Mouse (Mus musculus) neural tube, embryonic 10.5 days (tissue): ENCODE results near the gene Obscn.
"Not testable (repeated sequence)": the region's sequence is repeated elsewhere in the genome, so short reads cannot be mapped to it uniquely, and the experiment has no call there.

Experiments
- DNase-seq: peaks from one replicate; pipeline ENCODE4 v3.0.0-alpha.2; 2017; ENCODE audit warnings: low spot score; ENCODE audit errors: extremely low spot score

Obscn gene

DNA sequence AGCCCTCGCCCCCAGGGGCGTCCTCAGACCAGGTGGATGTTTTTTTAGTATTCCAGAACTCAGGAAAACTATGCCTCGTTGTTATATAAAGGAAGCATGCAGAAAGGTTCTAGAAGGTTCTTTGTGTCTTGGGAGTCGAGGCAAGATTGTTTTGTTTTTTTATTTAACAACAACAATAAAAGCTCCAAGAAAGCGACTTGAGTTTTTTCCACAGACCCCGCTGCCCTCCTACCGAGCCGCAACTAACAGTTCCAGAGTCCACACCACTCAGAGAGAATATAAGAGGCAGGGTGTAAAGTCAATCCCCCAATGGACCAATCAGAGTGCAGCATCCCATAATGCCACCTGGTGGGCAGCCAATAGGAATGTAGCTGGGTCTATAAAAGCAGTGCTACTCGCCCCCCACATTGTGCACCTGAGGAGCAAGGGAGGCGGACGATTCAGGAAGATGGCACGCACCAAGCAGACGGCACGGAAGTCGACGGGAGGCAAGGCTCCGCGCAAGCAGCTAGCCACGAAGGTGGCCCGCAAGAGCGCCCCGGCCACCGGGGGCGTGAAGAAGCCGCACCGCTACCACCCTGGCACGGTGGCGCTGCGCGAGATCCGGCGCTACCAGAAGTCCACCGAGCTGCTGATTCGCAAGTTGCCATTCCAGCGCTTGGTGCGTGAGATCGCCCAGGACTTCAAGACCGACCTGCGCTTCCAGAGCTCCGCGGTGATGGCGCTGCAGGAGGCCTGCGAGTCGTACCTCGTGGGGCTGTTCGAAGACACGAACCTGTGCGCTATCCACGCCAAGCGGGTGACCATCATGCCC lies 174.6 kb downstream of the Obscn start:
- DNase-seq, result no peak

DNA sequence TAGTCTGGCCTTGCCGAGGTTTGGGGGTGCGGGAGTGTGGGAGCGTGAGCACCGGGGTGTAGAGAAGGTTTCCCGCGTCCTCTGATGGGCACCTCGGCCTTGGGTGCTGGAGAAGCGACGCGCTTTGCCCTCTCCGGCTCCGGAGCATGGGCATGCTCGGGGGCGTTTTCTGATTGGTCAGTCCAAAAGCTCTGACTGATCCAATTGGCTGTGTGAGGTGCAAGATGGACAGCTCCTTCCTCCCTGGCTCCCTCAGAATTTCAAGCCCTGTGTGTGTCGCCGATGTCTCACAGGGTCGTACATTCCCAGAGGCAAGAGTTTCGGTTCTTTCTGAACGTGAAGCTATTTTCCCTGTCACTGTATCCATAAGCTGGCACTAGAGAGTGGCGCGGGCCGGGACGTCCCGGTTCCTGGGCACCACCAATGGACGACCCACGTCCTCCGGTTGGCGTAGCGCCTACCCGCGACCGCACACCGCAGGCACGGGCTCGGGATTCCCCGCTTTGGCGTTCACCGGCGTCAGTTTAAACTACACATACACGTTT lies 176.2 kb downstream of the Obscn start:
- peak; percentile 81 for DNase-seq

DNA sequence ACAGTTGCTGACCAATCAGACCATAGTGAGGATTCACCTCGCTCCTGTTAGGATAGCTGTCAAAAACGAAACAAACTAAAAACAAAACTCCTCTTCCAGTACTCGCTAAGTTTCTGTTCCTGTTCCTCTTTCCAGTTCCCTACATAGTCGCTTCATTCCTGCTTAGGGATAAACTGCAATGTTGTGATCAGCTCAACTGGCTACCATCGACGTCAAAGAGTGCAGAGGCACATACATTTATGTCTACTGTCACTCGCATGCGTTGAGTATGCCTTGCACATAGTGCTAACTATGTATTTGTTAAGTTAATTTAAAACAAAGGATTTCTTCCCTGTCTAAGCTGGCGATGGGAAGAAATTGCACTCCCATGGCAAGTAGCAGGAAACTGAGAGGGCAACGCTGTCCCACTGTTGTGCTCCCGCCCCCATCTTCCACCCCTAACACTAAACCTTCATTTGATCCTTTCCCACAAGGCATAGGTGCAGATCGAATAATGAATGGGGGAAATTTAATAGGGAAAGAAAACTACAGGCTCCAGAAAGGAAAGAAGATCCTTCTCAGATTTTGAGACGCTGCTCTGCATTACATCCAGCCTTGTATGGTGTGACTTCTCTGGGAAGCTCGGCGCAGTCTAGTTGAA lies 176.9 kb downstream of the Obscn start:
- DNase-seq, result no peak

DNA sequence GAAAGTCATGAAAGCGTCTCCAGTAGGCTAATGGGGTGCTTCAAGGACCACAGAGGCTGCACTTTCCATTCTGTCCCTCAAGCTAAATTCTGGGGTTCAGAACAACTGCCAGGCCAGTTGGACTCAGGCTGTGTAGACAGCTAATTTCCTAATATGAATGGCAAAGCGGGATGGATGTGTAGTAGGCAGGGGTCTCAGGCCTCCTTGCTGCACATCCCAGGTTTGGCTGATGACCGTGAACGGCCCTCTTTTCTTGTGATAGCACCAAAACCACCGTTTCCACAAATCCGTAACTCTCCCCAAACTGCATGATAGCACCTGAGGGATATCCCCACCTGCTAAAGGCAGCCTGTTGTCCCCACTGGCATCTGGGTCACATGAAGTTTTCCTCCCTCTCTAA lies 177.7 kb downstream of the Obscn start:
- no peak for DNase-seq

DNA sequence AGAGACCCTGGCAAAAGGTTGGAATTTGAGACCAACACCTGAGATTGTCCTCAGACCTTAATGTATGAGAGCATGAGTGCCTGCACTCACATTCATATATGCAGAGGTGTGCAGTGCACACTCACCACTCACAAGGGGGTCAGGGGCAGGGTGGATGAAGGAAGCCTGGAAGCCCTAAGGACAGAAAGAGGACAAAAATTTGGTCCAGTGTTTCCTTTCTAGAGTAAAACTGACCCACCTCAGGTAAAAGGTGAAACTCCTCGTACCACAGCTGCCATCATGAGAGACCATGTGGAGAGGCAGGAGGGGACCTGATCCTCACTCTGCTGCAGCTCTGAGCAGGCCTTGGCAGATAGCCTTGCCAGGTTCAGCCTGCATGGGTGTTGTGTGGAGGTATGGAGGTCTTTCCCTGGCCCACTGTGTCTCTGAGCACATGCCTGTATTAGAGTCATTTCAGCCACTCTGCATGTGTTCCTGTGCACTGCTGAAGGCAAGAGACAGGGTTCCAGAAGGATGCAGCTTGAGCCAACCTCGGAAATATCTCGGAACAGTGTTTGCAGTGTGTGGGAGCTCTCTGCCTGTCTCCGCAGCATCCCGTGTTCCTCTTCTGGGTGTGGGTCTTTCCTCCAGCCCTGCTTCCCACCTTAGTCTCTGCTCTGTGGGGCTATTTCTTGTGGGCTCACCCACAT lies 178.8 kb downstream of the Obscn start:
- no peak for DNase-seq

DNA sequence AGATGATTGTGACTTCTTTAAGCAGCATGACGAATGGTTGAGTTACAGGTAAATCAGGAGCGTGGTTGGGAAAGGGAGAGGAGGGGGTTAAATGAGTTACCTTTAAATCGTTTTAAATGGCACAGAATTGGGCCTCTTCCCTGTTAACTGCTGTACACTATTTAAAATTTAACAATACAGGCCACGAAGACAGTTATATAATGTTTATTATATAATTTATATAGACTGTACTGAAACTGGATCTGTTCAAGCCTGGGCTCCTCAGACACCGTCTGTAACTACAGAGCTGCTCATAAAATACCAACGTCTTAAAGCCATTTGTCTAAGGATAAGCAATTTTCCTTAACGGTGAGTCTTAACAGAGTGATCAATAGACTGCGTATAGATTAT lies 180.3 kb downstream of the Obscn start:
- DNase-seq, result no peak

DNA sequence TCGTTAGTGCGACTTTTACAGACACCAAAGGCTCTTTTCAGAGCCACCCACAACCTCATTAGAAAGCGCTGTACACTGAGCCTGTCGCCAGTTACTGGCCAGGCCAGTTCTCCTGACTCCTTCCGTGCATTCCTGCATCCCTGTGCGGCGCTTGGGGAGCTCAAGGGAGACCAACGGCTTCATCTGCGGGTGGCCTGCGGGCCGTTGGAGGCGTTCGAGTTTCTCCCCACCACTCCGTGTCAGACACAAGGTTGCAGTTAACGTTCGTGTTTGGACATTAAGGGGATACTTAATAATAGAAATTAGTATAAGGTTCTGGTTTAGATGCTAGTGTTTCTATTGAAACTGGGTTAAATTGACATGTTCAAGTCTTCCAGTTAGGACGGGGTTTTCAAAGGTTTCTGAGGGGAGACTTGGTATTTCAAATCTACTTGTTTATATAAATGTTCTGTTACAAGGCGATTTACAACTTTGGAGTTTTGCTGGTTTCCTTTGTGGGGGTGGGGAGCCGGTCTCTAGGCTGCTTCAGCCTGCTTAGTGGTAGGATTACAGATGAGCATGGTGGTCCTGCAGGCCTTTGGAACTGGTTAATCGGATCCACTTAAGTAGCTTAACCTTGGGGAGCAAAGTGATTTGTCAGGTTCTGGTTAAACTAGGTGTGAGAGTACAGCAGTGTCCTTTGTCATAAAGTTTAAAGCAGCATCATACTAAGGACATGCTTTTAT lies 180.9 kb downstream of the Obscn start:
- no peak for DNase-seq

DNA sequence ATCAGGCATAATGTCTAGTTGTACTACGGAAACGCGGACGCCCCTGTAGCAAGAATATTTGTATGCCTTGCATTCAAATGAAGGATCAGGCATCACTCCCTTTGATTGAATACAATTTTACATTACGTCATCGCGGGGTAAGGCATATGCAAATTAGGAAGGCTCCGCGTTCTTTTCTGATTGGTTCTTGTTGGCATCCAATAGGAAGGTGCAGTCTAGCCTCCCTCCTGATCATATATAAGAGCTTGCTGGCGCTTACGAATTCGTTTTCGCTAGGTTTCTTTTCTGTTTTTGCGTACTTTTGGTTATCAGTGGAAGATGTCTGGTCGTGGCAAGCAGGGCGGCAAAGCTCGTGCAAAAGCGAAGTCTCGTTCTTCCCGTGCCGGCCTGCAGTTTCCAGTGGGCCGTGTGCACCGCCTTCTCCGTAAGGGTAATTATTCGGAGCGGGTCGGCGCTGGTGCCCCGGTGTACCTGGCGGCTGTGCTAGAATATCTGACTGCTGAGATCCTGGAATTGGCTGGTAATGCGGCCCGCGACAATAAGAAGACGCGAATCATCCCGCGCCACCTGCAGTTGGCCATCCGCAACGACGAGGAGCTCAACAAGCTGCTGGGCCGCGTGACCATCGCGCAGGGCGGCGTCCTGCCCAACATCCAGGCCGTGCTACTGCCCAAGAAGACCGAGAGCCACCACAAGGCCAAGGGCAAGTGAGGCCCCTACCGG lies 181.6 kb downstream of the Obscn start, which contains the start of the genes Hist3h2a and Trim17:
Gene Hist3h2a (plus strand): TSS at position 266 of the 723 bp plus-strand sequence.
Gene Trim17 (plus strand): TSS at position 266 of the 723 bp plus-strand sequence.
- DNase-seq, result peak; percentile 84

DNA sequence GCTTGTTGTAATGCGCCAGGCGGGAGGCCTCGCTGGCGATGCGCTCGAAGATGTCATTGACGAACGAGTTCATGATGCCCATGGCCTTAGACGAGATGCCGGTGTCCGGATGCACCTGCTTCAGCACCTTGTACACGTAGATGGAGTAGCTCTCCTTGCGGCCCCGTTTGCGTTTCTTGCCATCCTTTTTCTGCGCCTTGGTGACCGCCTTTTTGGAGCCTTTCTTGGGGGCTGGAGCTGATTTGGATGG lies 182.1 kb downstream of the Obscn start:
- not testable (repeated sequence) for DNase-seq

DNA sequence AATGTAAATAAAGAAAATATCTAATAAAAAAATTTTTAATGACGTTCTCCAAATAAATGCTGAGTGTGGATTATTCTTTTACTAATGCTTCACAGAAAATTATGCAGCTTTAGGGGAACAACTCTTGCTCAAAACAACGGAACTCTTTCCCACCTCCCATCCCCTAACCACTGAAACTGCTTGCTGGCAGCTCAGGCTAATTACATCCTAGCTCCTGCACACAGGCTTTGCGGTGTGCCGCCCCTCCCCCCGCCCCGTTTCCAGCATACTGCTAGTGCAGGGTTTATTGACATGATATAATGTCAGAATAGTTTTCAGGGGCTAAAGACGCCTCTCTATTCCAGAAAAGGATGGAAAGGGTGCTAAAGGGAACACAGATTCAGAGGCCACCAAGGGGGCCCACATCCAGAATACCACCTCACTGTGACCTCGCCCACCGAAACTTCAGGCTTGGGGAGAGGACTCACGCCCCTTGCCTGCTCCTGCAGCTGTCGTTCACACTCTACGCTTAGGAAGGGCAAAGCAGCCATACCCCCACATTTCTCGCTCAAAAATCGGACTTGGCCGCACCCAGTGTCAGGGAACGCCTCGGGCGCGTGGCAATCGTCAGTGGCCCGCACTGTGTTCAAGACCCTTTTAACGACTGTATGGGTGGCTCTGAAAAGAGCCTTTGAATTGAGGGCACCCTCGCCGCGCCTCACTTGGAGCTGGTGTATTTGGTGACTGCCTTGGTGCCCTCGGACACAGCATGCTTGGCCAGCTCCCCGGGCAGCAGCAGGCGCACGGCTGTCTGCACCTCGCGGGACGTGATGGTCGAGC lies 182.6 kb downstream of the Obscn start:
- DNase-seq, result peak; percentile 74

DNA sequence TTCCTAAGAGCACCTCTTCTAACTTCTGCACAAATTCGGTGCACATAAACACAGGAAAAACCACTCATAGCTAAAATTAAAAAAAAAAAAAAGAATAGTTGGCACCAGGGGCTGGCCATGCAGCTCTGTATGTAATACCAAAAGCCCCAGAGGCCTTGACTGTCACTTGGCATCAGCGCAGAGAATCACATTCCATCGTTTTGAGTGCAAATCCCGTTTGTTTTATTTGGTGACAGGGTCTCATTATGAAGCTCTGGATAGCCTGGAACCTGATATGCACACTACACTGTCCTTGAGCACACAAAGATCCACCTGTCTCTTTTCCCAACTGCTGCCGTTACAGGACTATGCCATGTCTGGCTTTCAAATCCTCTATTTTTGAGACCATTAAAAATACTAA lies 185.0 kb downstream of the Obscn start:
- DNase-seq, result no peak

DNA sequence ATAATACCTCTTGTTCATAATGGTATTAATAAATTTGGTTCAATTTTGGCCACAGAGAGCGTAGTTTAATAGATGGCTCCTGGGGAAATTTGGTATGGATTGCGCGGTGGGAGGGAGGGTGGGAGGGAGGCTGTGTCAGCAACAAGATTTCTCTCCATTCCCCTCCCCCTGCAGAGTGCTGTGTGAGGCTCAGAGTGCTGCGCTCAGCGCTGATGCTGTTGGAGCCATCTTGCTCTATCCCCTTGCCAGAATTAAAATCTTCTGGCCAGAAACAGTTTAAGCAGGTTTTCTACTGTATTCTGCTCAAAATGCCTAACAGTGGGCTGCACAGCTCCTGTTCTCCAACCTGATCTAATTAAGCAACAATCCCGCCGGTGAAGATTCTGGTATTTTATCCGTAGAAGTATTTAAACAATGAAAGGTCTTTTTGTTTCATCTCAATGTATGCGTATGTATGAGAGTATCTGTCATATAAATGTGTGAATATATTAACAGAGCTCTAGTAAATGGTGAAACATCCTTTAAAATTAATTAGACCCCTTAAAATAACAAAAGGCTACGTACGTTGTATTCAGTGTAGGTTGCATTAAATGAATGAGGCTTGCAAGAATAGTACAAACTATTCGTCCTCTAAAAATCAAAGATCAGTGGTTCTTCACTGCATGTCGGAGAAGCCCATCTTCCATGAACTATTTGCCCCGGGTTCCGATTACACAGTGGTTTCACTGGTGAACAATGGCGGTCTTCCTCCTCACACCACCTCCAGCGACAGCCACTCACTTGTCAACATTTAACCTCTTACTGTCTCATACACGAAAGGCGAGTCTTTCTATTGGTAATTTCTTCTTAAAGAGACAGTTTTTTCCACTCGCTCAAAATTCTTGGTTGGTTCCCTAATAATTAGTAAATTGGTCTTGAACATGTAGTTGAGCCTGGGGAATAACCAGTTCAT lies 186.4 kb downstream of the Obscn start:
- DNase-seq, result no peak

DNA sequence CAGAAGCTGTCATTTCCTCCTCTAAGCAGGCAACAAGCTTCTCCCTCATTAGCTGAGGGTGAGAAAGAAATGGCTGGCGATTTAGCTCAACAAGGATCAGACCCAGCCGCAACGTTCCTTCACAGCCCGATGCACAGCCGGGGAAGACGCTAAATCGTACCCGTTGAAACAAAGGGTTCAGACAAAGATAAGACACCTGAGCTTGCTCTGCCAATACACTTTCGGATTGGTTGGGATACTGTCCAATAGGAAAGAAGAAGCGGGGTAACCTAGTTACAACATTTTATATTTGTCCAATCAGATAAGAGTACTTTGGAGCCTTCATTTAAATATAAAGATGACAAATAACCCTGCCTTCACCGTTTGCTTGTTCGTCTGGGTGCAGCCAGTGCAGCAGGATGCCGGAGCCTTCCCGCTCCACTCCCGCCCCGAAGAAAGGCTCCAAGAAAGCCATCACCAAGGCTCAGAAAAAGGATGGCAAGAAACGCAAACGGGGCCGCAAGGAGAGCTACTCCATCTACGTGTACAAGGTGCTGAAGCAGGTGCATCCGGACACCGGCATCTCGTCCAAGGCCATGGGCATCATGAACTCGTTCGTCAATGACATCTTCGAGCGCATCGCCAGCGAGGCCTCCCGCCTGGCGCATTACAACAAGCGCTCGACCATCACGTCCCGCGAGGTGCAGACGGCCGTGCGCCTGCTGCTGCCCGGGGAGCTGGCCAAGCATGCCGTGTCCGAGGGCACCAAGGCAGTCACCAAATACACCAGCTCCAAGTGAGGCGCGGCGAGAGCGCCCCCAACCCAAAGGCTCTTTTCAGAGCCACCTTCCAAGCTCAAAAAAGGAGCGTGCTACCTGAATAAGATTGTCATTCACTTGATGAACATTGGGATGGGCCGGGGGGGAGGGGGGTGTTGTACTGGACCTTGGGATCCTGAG lies 187.4 kb downstream of the Obscn start, which contains the start of gene Hist3h2ba:
Gene Hist3h2ba (plus strand): TSS at position 379 of the 938 bp plus-strand sequence.
- DNase-seq, result peak; percentile 73

DNA sequence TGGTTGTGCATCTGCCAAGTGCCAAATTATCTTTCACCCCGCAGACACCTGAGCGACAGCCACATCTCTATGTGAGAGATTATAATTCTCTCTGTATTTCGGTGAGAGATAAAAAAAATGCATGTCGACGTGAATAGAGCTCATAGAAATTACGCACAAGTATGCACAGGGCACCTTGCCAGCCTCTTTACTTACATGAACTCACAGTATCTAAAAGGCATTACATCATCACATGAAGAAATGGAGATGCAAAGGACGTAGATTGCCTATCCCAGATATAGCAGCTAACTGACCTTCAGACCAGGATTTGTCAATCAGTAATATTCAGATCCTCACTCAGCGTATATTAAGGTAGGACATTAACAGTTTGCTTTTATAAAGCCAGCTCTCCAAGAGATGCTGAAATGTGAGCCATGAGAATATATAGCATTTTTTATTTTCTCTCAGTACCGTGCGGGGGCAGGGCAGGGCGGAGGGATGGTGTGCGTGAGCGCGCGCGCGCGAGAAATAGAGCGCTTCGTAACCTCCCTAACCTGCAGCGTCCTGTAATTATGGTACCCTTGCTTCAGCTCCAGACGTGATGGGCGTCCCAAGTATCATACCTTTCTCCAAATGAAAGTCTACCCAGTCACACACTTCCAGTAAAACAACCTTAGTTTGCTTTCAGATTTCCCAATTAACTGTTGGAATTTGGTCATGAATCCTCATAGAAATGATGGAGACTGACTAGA lies 188.2 kb downstream of the Obscn start:
- DNase-seq, result no peak

DNA sequence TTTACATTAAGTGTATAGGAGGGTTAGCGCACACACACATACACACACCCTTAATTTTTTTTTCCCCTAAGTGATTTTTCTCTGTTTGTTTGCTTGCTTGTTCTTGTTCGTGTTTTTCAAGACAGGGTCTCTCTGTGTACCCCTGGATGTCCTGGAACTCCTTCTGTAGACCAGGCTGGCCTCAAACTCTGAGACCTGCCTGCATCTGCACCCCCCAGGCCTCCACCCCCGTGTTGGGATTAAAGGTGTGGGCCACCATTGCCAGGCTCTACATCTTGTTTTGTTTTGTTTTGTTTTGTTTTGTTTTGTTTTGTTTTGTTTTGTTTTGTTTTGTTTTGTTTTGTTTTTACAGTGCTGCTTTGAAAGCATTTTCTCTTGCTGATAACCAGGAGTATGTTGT lies 188.9 kb downstream of the Obscn start:
- no peak for DNase-seq
